Mouse (Mus musculus) left cerebral cortex, adult 11 months (tissue): Measurements from ENCODE around the gene Exoc3l4.
A peak's percentile ranks its signal among the peaks of the same experiment; 100 is the strongest.

ENCODE experiments used
- DNase-seq: peaks from one replicate; pipeline ENCODE4 v3.0.0; 2022; ENCODE audit warnings: low spot score

Gene Exoc3l4

DNA sequence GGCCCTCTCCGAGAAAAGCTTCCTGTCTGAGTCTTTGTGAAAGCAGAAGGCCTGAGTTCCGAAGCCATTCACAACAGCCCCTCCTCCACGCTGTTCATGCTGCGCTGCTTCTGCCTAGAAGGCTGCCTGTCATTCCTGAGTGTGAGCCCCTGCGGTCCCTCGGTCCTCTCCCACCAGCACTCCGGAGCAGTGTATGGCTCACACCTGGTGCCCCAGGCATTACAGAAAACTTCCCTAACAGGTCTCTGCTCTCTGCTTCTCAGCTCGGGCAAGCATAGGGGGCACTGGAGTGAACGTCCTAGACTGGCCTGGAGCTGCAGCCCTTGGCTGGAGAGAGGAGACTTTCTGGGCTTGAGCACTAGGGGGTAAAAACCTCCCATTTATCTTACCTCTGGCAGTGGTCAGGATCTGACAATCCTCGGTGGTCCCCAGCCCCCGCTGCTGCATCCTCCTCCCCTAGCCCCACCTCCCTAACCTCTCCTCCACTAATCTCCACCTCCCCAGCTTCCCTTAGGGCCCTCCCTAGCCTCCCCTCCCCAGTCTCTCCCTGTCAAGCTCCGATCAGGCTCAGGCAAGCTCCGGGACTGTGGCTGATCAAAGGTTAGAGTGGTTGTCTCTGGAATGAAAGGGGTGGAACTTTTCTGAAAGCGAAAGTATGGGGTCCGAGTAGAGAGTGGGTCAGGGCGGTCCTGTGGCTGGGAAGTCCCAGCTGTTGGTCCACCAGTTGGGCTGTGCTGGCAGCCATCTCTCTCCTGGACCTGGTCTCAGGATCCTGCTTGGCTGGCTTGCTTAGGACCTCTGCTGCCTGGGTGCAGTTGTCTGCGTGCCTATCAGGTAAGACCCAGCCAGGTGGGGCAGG is at the start of gene Exoc3l4:
Gene Exoc3l4, plus strand, starts transcription at position 97 of the 859 bp plus-strand sequence.
- no peak for DNase-seq

DNA sequence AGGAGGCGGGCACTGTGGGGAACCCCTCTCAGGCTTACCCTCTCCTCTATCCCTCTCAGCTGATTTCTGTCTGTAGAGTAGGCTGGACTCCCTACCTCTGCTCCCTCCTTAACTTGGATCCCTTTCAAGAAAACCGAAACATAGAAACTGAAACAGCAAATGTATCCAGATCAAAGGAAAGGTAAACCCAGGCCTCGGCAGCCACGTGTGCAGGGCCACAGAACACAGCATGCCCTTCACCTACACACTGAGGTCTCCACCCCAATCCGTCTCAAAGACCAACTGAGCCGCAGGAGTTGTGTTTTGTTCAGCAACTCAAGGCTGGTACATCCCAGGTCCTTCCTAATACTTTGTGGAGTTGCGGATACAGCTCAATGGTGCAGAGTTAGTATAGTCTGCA is 49.8 kb upstream of the Exoc3l4 start:
- no peak for DNase-seq

DNA sequence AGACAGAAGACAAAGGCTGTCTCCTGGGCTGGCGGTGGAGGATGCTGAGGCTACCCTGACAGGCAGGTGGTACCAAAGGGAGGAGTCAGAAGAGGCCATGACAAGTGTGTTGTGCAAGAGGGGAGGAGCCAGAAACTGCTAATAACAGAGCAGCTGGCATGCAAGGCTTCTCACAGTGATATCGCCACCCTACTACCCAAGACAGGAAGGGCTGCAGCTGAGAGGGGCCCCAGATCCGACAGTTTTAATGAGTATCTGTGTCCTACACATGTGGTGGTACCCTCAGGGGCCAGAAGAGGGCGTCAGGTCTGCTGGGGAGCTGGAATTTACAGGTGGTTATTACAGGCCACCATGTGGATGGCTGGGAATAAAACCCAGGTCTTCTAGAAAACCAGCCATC is 46.6 kb upstream of the Exoc3l4 start:
- no peak for DNase-seq

- no peak for DNase-seq
These were observed 44.9 kb upstream of the Exoc3l4 start for GRCm38 (mm10) chr12:111371905-111372304.

GRCm38 (mm10) chr12:111373411-111373810 is 43.4 kb upstream of the Exoc3l4 start:
- no peak for DNase-seq

- no peak for DNase-seq
These were observed 42.1 kb upstream of the Exoc3l4 start for GRCm38 (mm10) chr12:111374727-111375126.

DNA sequence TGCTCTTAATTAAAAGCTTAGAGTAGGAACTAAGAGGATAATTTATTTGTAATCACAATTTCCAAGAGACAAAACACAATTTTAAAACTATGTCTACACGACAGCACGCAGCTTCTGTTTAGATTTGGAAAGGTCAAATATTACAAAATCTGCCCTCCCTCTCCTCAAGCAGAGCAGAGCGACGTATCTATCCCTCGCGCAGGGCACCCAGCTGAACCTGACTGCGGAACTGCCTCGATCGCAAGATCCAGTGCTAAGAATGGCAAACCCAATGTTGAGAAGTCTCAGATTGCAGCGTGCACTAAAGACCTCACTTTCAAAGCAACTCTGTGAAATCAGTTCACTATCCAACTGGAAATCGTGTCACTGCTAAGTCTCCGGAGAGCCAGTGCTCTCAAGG is 41.3 kb upstream of the Exoc3l4 start:
- no peak for DNase-seq

DNA sequence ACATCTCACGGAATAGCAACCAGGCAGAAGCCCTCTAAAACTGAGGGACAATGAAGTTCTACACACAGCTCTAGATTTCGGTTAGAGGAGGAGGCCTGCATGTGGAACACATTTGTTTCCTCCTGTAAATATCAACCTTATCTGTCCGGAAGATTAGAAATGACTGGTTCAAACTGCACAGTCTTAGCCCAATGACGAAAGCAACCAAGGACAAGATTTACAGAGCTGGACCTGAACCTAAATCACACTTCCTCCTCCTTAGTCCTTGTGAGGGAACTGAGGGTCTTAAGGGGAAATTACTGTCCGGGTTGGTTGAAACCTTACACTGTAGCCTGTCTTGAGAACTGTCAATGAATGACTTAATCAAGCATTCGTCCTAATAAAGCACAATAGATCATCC is 40.8 kb upstream of the Exoc3l4 start:
- DNase-seq: no peak

DNA sequence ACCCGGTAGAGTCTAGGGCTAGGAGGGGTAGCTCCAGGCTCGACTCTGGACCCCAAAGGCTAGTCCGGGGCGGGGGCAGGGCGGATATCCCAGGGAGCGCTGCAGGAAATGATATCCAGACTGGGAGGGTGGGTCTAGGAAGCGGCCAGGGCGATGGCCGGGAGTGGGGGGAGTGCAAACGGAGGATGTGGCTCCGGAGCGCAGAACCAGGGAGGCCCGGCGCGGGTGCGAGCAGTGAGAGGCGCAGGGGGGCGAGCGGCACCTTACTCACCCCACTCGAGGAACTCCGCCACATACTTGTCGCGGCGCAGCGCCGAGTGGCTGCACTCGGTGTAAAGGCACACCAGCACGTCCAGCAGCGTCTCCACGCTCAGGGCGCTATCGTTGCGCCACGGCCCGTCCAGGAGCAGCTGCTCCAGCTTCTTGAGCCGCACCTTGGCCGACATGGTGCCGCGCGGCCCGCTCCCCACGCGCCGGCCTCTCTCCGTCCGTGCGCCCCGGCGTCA is 39.9 kb upstream of the Exoc3l4 start:
- DNase-seq: no peak

DNA sequence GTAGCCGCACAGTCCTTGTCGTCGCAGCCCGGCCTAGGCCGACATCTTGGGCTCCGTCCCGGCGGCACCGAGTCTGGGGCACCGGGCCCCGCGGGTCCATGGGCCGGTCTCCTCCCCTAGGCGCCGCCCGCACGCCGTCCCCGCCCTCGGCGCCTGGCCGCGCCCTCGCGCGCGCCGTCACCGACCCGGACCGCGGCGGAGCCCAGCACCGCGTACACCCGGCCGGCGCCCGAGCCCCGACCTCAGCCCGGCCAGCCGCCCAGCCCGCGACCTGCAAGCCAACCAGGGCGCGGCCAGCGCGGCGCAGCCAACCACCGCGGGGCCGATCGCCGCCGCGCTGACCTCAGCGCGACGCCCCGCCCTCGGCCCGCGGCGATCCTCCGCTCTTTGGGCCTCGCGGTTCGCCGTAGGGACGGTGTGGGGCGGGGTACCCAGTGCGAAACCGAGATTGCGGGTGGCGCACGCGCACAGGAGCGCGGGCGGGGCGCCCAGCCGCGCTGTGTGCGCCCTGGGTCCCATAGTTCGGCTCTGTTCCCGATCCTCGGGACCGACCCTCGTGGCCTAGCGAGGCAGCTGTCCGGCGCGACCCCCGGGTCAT is 39.3 kb upstream of the Exoc3l4 start, which contains the start of gene Cdc42bpb:
Gene Cdc42bpb, minus strand, starts transcription at position 343 of the 598 bp plus-strand sequence.
- DNase-seq: peak; percentile 93

GRCm38 (mm10) chr12:111377986-111378490 is 38.8 kb upstream of the Exoc3l4 start:
- DNase-seq: no peak

DNA sequence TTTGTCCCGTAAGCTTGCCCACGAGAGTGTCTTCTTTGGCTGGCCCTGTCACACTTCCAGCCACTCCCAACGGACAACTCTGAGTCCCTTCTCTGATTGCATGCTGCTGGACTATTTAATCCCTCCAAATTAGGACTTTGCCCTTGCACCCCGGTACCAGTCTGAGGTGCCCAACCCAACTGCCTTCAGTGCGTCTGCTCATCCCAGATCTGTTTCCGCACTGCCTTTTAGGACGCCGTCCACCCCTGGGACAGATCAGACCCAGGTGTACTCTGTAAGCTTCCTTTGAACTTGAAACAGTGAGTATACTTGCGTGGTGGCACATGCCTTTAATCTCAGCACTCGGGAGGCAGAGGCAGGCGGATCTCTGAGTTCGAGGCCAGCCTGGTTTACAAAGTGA is 38.0 kb upstream of the Exoc3l4 start:
- DNase-seq: no peak

- DNase-seq: no peak
These were observed 30.8 kb upstream of the Exoc3l4 start for GRCm38 (mm10) chr12:111385883-111386641.

- no peak for DNase-seq
These were observed 30.1 kb upstream of the Exoc3l4 start for GRCm38 (mm10) chr12:111386642-111387120.

GRCm38 (mm10) chr12:111387146-111387545 is 29.7 kb upstream of the Exoc3l4 start:
- DNase-seq: no peak

- DNase-seq: no peak
These were observed 22.8 kb upstream of the Exoc3l4 start for GRCm38 (mm10) chr12:111394008-111394407.

DNA sequence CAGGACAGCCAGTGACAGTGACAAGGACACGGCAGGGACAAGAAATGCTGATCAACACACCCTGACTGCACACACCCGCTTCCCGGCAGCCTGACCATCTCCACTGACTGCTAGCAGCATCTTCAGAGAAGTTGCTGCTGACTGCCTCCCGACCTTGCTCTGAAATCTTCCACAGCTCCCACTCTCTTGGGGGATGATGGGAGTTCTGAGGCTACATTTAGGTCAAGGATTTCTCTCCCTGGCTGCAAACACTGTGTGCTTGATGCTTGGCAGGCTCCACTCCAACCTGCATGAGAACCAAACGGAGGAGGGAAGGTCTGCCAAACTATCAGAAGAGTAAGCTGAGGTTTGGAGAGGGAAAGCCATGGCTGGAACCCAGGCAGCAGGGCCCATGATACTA is 19.8 kb upstream of the Exoc3l4 start:
- no peak for DNase-seq

GRCm38 (mm10) chr12:111401454-111402184 is 15.2 kb upstream of the Exoc3l4 start:
- DNase-seq: peak; percentile 68

- DNase-seq: no peak
These were observed 11.9 kb upstream of the Exoc3l4 start for GRCm38 (mm10) chr12:111404880-111405279.

DNA sequence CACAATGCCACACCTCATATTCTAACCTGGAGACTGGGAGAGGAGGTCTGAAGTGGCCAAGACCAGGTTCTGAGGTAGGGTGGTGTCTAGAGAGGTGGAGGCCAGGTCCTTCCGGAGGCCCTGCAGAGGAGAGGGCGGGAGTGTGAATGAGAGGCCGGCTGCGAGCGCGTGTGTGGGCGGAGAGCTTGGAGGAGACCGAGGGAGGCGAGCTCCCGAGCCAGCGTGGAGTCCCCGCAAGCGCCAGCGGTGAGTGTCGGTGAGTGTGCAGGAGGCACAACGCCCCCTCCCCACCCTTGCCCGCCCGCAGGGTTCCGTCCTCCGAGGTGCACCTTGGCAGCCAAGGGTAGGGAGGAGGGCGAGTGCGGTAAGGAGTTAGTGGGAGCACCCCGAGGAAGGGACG is 10.2 kb upstream of the Exoc3l4 start, which contains the start of gene Lbhd2:
Gene Lbhd2, plus strand, starts transcription at position 188 of the 400 bp plus-strand sequence.
- no peak for DNase-seq

DNA sequence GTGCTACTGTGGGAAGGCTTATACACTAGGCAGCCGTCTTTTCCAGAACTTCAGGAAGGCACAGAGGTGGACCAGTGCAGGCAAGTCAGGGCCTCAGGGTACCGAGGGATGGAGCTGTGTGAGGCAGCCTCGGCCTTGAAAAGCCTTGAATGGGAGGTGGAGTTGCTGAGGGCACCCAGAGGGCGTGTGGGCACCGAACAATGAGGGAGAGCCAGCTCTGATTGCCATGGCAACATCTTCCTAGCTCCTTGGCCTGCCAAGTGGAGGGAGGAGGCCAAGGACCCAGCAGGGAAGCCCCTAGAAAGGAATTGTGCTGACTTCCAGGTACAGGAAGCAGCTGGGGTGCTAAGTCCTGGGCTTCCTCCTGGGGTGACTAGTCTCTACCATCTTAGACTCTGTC is 7.2 kb upstream of the Exoc3l4 start:
- no peak for DNase-seq
